Mouse (Mus musculus) thymus, adult 2 months (tissue): Measurements from ENCODE around the gene Col2a1. TPM values are rescaled to one million over a fixed set of nuclear protein-coding genes. Genes with fewer than 3 reads are reported as not detected.

Experiments used
- DNase-seq: peaks from one replicate; pipeline ENCODE4 v3.0.0; 2021
- H3K27ac ChIP-seq: fragments of 200-500 bp; 2 replicates; pipeline ENCODE4 v1.5.1; 2012; ENCODE audit warnings: low read length, control low read depth; ENCODE audit not compliant: control insufficient read depth, insufficient read depth
- H3K27me3 ChIP-seq: fragments of 200-500 bp; 2 replicates; pipeline ENCODE4 v1.6.1; 2012; ENCODE audit warnings: mild to moderate bottlenecking, low read length, moderate library complexity, mixed read lengths; ENCODE audit not compliant: control insufficient read depth, insufficient read depth
- H3K36me3 ChIP-seq: fragments of 200-500 bp; 2 replicates; pipeline ENCODE4 v1.6.1; 2012; ENCODE audit warnings: mild to moderate bottlenecking, low read length, moderate library complexity; ENCODE audit not compliant: control insufficient read depth, insufficient read depth
- H3K4me1 ChIP-seq: fragments of 200-500 bp; replicated peaks from 2 replicates; pipeline ENCODE4 v1.6.1; 2012; ENCODE audit warnings: low read length; ENCODE audit not compliant: control insufficient read depth, insufficient read depth
- H3K4me3 ChIP-seq: fragments of 200-500 bp; 2 replicates; pipeline ENCODE4 v1.5.1; 2012; ENCODE audit warnings: mild to moderate bottlenecking, low read length, control low read depth, moderate library complexity; ENCODE audit not compliant: control insufficient read depth, insufficient read depth
- CTCF ChIP-seq: fragments of 200-500 bp; IDR thresholded peaks from 2 replicates; pipeline ENCODE4 v1.5.1; 2012; ENCODE audit warnings: mild to moderate bottlenecking, control low read depth, low read length, moderate library complexity, borderline replicate concordance; ENCODE audit not compliant: control insufficient read depth, poor library complexity, insufficient read depth; ENCODE audit errors: extremely low read depth
- POLR2A ChIP-seq: fragments of 200-500 bp; IDR thresholded peaks from 2 replicates; pipeline ENCODE4 v1.6.1; 2012; ENCODE audit warnings: mild to moderate bottlenecking, low read length, control low read depth, moderate library complexity; ENCODE audit not compliant: control insufficient read depth, poor library complexity, insufficient read depth; ENCODE audit errors: extremely low read depth
- WGBS: fragments of 180-500 bp; shearing (Covaris S2); methylation state at CpG from one replicate; pipeline ENCODE4 v1.1.7; 2018; 5-methylcytosine and 5-hydroxymethylcytosine counted together
- polyA plus RNA-seq: library from polyadenylated mRNA; depleted of rRNA; stranded (reverse); fragments of >200 nt; gene quantifications from 2 replicates; pipeline ENCODE4 v1.2.3, GENCODE M21; 2012

Gene Col2a1
- polyA plus RNA-seq, 1 experiment, result 0.47 TPM

- Histone ChIP-seq H3K4me3 (no peak overlapping the region), H3K27ac (no peak overlapping the region), H3K36me3 (no peaks in the 10 kb centered on the region), H3K4me1 (no peaks in the 10 kb centered on the region), H3K27me3 (no peaks in the 10 kb centered on the region)
- TF ChIP-seq POLR2A, result no peak
- TF ChIP-seq CTCF, result no peak
- no peak for DNase-seq
- WGBS, result 85% methylated on average over 11 of the region's 11 CpGs
Measured at GRCm38 (mm10) chr15:97944919-97945574, 59.4 kb downstream of the Col2a1 start.

- TF ChIP-seq CTCF, result no peak
- no peak for TF ChIP-seq POLR2A
- DNase-seq, result no peak
- Histone ChIP-seq H3K27ac (no peak overlapping the region), H3K4me3 (no peak overlapping the region), H3K36me3 (no peaks in the 10 kb centered on the region), H3K27me3 (no peaks in the 10 kb centered on the region), H3K4me1 (no peaks in the 10 kb centered on the region)
- WGBS, result 96% methylated on average over 8 of the region's 8 CpGs
Measured at GRCm38 (mm10) chr15:97943356-97943755, 61.1 kb downstream of the Col2a1 start.

GRCm38 (mm10) chr15:97942538-97942937 lies 62.0 kb downstream of the Col2a1 start:
- 94% methylated on average over 8 of the region's 8 CpGs for WGBS

GRCm38 (mm10) chr15:97941306-97941705 lies 63.2 kb downstream of the Col2a1 start:
- Histone ChIP-seq H3K4me3 (no peak overlapping the region), H3K27ac (no peak overlapping the region), H3K4me1 (no peaks in the 10 kb centered on the region), H3K36me3 (no peaks in the 10 kb centered on the region), H3K27me3 (no peaks in the 10 kb centered on the region)
- TF ChIP-seq POLR2A, result no peak
- no peak for TF ChIP-seq CTCF
- no peak for DNase-seq
- 95% methylated on average over 2 of the region's 2 CpGs for WGBS

More at GRCm38 (mm10) chr15:97942538-97942937, 62.0 kb downstream of the Col2a1 start:
- Histone ChIP-seq H3K4me3 (no peak overlapping the region), H3K4me1 (no peaks in the 10 kb centered on the region), H3K27ac (no peak overlapping the region), H3K27me3 (no peaks in the 10 kb centered on the region), H3K36me3 (no peaks in the 10 kb centered on the region)
- no peak for DNase-seq
- TF ChIP-seq POLR2A, result no peak

GRCm38 (mm10) chr15:97940088-97940487 lies 64.4 kb downstream of the Col2a1 start:
- Histone ChIP-seq H3K27me3 (no peaks in the 10 kb centered on the region), H3K4me3 (no peak overlapping the region), H3K27ac (no peak overlapping the region), H3K36me3 (no peaks in the 10 kb centered on the region), H3K4me1 (no peaks in the 10 kb centered on the region)
- no peak for TF ChIP-seq POLR2A
- WGBS, result 97% methylated on average over 2 of the region's 2 CpGs
- DNase-seq, result no peak

- Histone ChIP-seq H3K4me1 (no peaks in the 10 kb centered on the region), H3K27ac (no peak overlapping the region), H3K36me3 (no peaks in the 10 kb centered on the region), H3K4me3 (no peak overlapping the region), H3K27me3 (no peaks in the 10 kb centered on the region)
- no peak for TF ChIP-seq POLR2A
- no peak for TF ChIP-seq CTCF
- WGBS, result 93% methylated on average over 6 of the region's 6 CpGs
- no peak for DNase-seq
Measured at GRCm38 (mm10) chr15:97938580-97938979, 65.9 kb downstream of the Col2a1 start.

- Histone ChIP-seq H3K4me1 (no peaks in the 10 kb centered on the region), H3K27me3 (no peaks in the 10 kb centered on the region), H3K4me3 (no peak overlapping the region), H3K36me3 (no peaks in the 10 kb centered on the region), H3K27ac (no peak overlapping the region)
- no peak for DNase-seq
- TF ChIP-seq POLR2A (no peak), CTCF (no peak)
- 87% methylated on average over 12 of the region's 12 CpGs for WGBS
Measured at GRCm38 (mm10) chr15:97932441-97932840, 72.1 kb downstream of the Col2a1 start.
